Mouse (Mus musculus): Measurements from ENCODE around the gene Dpp9. TPM values are rescaled to one million over a fixed set of nuclear protein-coding genes. Genes with fewer than 3 reads are reported as not detected.

Gene Dpp9
- total and polyA plus RNA-seq, 3 experiments: 38.6 to 41.4 (median 40.4) TPM

GRCm38 (mm10) chr17:56153643-56154042, 65.1 kb downstream of the Dpp9 start:
- 21% methylated on average over 9 of the region's 9 CpGs for WGBS
- peak; percentile 72 to 74 for DNase-seq
- Histone ChIP-seq H3K36me3 (ENCODE audit: control insufficient read depth, insufficient read depth, low read length) (no peaks in the 10 kb centered on the region), H3K79me2 (replicated peaks; ENCODE audit: control insufficient read depth, insufficient read depth, low read length) (no peaks in the 10 kb centered on the region), H3K4me1 (ENCODE audit: control insufficient read depth, insufficient read depth, low read length) (no peaks in the 10 kb centered on the region), H3K4me3 (no peak overlapping the region), H3K27ac (no peak overlapping the region), H3K27me3 (ENCODE audit: control insufficient read depth, insufficient read depth, low read length) (peaks cover 4% of the 10 kb centered on the region), H3K9ac (ENCODE audit: low read depth, low read length) (no peak overlapping the region)
- intact Hi-C loops (cut with DNase I): no loop called here
- TF ChIP-seq EP300 (IDR thresholded peaks at IDR 0.05; ENCODE audit: insufficient read depth, low read depth, low read length) (no peak), CTCF (IDR thresholded peaks at IDR 0.05) (no peak), POLR2A (IDR thresholded peaks at IDR 0.05; ENCODE audit: insufficient read depth, low read depth, low read length) (no peak)

- Histone ChIP-seq H3K27me3 (ENCODE audit: control insufficient read depth, insufficient read depth, low read length) (peaks cover 4% of the 10 kb centered on the region), H3K79me2 (replicated peaks; ENCODE audit: control insufficient read depth, insufficient read depth, low read length) (no peaks in the 10 kb centered on the region), H3K27ac (no peak overlapping the region), H3K4me3 (no peak overlapping the region), H3K9ac (ENCODE audit: low read depth, low read length) (no peak overlapping the region), H3K4me1 (ENCODE audit: control insufficient read depth, insufficient read depth, low read length) (no peaks in the 10 kb centered on the region), H3K36me3 (ENCODE audit: control insufficient read depth, insufficient read depth, low read length) (no peaks in the 10 kb centered on the region)
- intact Hi-C loops (cut with DNase I): no loop called here
- WGBS: 43% methylated on average over 2 of the region's 2 CpGs
- TF ChIP-seq CTCF (IDR thresholded peaks at IDR 0.05): no peak
- no peak for TF ChIP-seq EP300 (IDR thresholded peaks at IDR 0.05; ENCODE audit: insufficient read depth, low read depth, low read length)
- DNase-seq: no peak
These were observed 68.8 kb downstream of the Dpp9 start for GRCm38 (mm10) chr17:56149897-56150296.

DNA sequence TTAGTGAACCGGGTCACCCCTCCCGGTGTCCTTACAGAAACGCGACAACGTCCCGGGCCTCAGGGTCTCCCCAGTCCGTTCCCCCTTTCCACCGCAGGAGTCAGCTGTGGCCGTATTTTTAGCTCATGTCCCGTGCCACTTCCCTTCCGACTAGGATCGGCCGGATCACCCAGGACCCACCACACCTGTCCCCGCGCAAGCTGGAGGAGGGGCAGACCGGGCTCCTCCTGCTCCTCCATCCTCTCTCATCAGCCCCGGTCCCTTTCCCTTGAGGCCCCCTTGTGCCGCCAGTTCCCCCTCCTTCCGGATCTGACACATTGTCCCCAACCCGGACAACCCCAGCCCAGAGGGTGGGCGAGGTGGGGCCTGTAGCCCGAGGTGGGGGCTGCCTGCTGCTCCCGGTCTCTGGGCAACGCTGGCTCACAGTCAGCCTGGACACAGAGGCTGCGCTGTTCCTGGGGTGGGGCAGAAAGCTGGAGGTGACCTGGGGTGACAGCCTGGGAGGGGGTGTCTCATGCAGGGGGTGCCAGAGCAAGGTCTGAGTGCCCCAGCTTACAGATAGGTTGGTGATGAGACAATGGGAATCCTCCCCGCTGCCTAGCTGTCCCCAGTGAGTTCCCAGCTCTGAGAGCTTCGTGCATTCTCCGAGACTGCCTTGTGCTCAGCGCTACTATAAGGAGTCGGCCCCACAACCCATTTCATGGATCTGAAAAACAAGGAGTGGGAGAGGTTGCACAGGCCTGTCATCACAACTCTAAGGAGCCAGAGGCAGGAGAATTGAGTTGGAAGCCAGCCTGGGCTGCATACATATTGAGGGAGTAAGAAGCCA, 69.7 kb downstream of the Dpp9 start:
- no peak overlapping the region for H3K4me3 ChIP-seq
- WGBS: 6% methylated on average over 30 of the region's 30 CpGs
- intact Hi-C loops (cut with DNase I): no loop called here

GRCm38 (mm10) chr17:56148280-56148679, 70.4 kb downstream of the Dpp9 start:
- Histone ChIP-seq H3K27ac (no peak overlapping the region), H3K4me1 (ENCODE audit: control insufficient read depth, insufficient read depth, low read length) (no peaks in the 10 kb centered on the region), H3K9ac (ENCODE audit: low read depth, low read length) (no peak overlapping the region), H3K79me2 (replicated peaks; ENCODE audit: control insufficient read depth, insufficient read depth, low read length) (no peaks in the 10 kb centered on the region), H3K36me3 (ENCODE audit: control insufficient read depth, insufficient read depth, low read length) (no peaks in the 10 kb centered on the region), H3K4me3 (no peak overlapping the region), H3K27me3 (ENCODE audit: control insufficient read depth, insufficient read depth, low read length) (peaks cover 4% of the 10 kb centered on the region)
- intact Hi-C loops (cut with DNase I): no loop called here
- 24% methylated on average over 9 of the region's 9 CpGs for WGBS
- TF ChIP-seq CTCF (IDR thresholded peaks at IDR 0.05) (no peak), POLR2A (IDR thresholded peaks at IDR 0.05; ENCODE audit: insufficient read depth, low read depth, low read length) (no peak), EP300 (IDR thresholded peaks at IDR 0.05; ENCODE audit: insufficient read depth, low read depth, low read length) (no peak)
- DNase-seq: no peak

More for the DNA sequence above, 69.7 kb downstream of the Dpp9 start:
- no peaks in the 10 kb centered on the region for H3K79me2 ChIP-seq (replicated peaks; ENCODE audit: control insufficient read depth, insufficient read depth, low read length)
- no peak for DNase-seq
- peaks cover 4% of the 10 kb centered on the region for H3K27me3 ChIP-seq (ENCODE audit: control insufficient read depth, insufficient read depth, low read length)
- H3K27ac ChIP-seq: no peak overlapping the region
- H3K9ac ChIP-seq (ENCODE audit: low read depth, low read length): no peak overlapping the region
- no peaks in the 10 kb centered on the region for H3K36me3 ChIP-seq (ENCODE audit: control insufficient read depth, insufficient read depth, low read length)
- no peaks in the 10 kb centered on the region for H3K4me1 ChIP-seq (ENCODE audit: control insufficient read depth, insufficient read depth, low read length)
- TF ChIP-seq EP300 (IDR thresholded peaks at IDR 0.05; ENCODE audit: insufficient read depth, low read depth, low read length) (no peak), CTCF (IDR thresholded peaks at IDR 0.05) (no peak), POLR2A (IDR thresholded peaks at IDR 0.05; ENCODE audit: insufficient read depth, low read depth, low read length) (no peak)

DNA sequence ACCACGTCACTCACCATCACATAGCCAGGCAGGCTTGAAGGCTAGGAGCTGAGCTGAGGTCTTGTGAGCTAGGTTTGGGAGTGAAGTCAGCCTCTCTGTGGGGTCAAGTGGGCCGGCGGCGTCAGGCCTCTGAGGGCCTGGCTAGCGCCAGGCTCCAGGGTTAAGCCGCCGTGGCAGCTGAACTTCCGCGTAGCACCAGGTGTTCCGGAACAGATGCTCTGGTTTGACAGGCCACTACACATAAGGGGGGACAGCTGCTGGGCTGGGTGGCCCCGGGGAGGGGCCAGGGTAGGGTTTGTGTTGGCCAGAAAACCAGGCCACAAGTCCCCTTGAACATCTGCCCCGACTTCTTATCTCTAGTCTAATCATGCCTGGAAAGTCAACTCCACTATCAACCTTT, 71.3 kb downstream of the Dpp9 start:
- Histone ChIP-seq H3K4me1 (ENCODE audit: control insufficient read depth, insufficient read depth, low read length) (no peaks in the 10 kb centered on the region), H3K27ac (no peak overlapping the region), H3K79me2 (replicated peaks; ENCODE audit: control insufficient read depth, insufficient read depth, low read length) (no peaks in the 10 kb centered on the region), H3K4me3 (no peak overlapping the region), H3K27me3 (ENCODE audit: control insufficient read depth, insufficient read depth, low read length) (peaks cover 4% of the 10 kb centered on the region), H3K36me3 (ENCODE audit: control insufficient read depth, insufficient read depth, low read length) (no peaks in the 10 kb centered on the region), H3K9ac (ENCODE audit: low read depth, low read length) (no peak overlapping the region)
- DNase-seq: no peak
- TF ChIP-seq POLR2A (IDR thresholded peaks at IDR 0.05; ENCODE audit: insufficient read depth, low read depth, low read length): no peak
- TF ChIP-seq CTCF (IDR thresholded peaks at IDR 0.05): no peak
- no peak for TF ChIP-seq EP300 (IDR thresholded peaks at IDR 0.05; ENCODE audit: insufficient read depth, low read depth, low read length)
- intact Hi-C loops (cut with DNase I): no loop called here
- WGBS: 69% methylated on average over 12 of the region's 12 CpGs

GRCm38 (mm10) chr17:56146131-56146530, 72.6 kb downstream of the Dpp9 start:
- no peaks in the 10 kb centered on the region for H3K36me3 ChIP-seq (ENCODE audit: control insufficient read depth, insufficient read depth, low read length)
- H3K4me1 ChIP-seq (ENCODE audit: control insufficient read depth, insufficient read depth, low read length): no peaks in the 10 kb centered on the region
- WGBS: 27% methylated on average over 9 of the region's 9 CpGs
- H3K27ac ChIP-seq: no peak overlapping the region
- peaks cover 4% of the 10 kb centered on the region for H3K27me3 ChIP-seq (ENCODE audit: control insufficient read depth, insufficient read depth, low read length)
- DNase-seq: no peak
- TF ChIP-seq EP300 (IDR thresholded peaks at IDR 0.05; ENCODE audit: insufficient read depth, low read depth, low read length) (no peak), POLR2A (IDR thresholded peaks at IDR 0.05; ENCODE audit: insufficient read depth, low read depth, low read length) (no peak), CTCF (IDR thresholded peaks at IDR 0.05) (no peak)
- H3K79me2 ChIP-seq (replicated peaks; ENCODE audit: control insufficient read depth, insufficient read depth, low read length): no peaks in the 10 kb centered on the region
- H3K4me3 ChIP-seq: no peak overlapping the region
- no peak overlapping the region for H3K9ac ChIP-seq (ENCODE audit: low read depth, low read length)
- intact Hi-C loops (cut with DNase I): no loop called here

Data from heart, adult 2 months (tissue).